Mouse (Mus musculus): ENCODE data around the gene Lurap1l. TPM values are rescaled to one million over a fixed set of nuclear protein-coding genes. Genes with fewer than 3 reads are reported as not detected.
"Not testable (repeated sequence)": the region's sequence is repeated elsewhere in the genome, so short reads cannot be mapped to it uniquely, and the experiment has no call there.

Lurap1l gene
- polyA plus RNA-seq, 1 experiment from 2014 or later: 9.0 TPM

- peak overlapping the region; percentile 92 for H3K9ac ChIP-seq (ENCODE audit: low read depth, low read length)
- peak overlapping the region; percentile 96 for H3K27ac ChIP-seq (ENCODE audit: low read length)
- no peaks in the 10 kb centered on the region for H3K9me3 ChIP-seq (replicated peaks; ENCODE audit: control insufficient read depth, low read length, poor library complexity, severe bottlenecking)
- peak overlapping the region; percentile 69 for H3K4me2 ChIP-seq (ENCODE audit: low read length)
- H3K4me3 ChIP-seq (ENCODE audit: low read depth, low read length): peak overlapping the region; percentile 58
- H3K36me3 ChIP-seq (ENCODE audit: control insufficient read depth, insufficient read depth, low read length): no peaks in the 10 kb centered on the region
- peaks cover 5% of the 10 kb centered on the region for H3K4me1 ChIP-seq (ENCODE audit: control insufficient read depth, insufficient read depth, low read length)
- under 1% methylated on average over 23 of the region's 27 CpGs for WGBS
- ATAC-seq: peak; percentile 93
- no peaks in the 10 kb centered on the region for H3K27me3 ChIP-seq (ENCODE audit: control insufficient read depth, insufficient read depth, low read depth, low read length)
These were observed 1.5 kb downstream of the Lurap1l start for GRCm38 (mm10) chr4:80911706-80912540.

- H3K4me1 ChIP-seq (ENCODE audit: control insufficient read depth, insufficient read depth, low read length): peaks cover 5% of the 10 kb centered on the region
These were observed 4.8 kb downstream of the Lurap1l start for GRCm38 (mm10) chr4:80915211-80915610.

GRCm38 (mm10) chr4:80916695-80917094 lies 6.2 kb downstream of the Lurap1l start:
- peaks cover 5% of the 10 kb centered on the region for H3K4me1 ChIP-seq (ENCODE audit: control insufficient read depth, insufficient read depth, low read length)
- no peaks in the 10 kb centered on the region for H3K9me3 ChIP-seq (replicated peaks; ENCODE audit: control insufficient read depth, low read length, poor library complexity, severe bottlenecking)
- WGBS: 78% methylated on average over 3 of the region's 3 CpGs
- H3K4me3 ChIP-seq (ENCODE audit: low read depth, low read length): no peak overlapping the region
- no peak overlapping the region for H3K9ac ChIP-seq (ENCODE audit: low read depth, low read length)
- no peak for ATAC-seq
- H3K36me3 ChIP-seq (ENCODE audit: control insufficient read depth, insufficient read depth, low read length): no peaks in the 10 kb centered on the region
- no peak overlapping the region for H3K27ac ChIP-seq (ENCODE audit: low read length)
- no peaks in the 10 kb centered on the region for H3K27me3 ChIP-seq (ENCODE audit: control insufficient read depth, insufficient read depth, low read depth, low read length)
- H3K4me2 ChIP-seq (ENCODE audit: low read length): no peak overlapping the region

More at GRCm38 (mm10) chr4:80915211-80915610, 4.8 kb downstream of the Lurap1l start:
- no peaks in the 10 kb centered on the region for H3K36me3 ChIP-seq (ENCODE audit: control insufficient read depth, insufficient read depth, low read length)
- H3K9me3 ChIP-seq (replicated peaks; ENCODE audit: control insufficient read depth, low read length, poor library complexity, severe bottlenecking): no peaks in the 10 kb centered on the region
- no peak overlapping the region for H3K4me2 ChIP-seq (ENCODE audit: low read length)
- H3K27me3 ChIP-seq (ENCODE audit: control insufficient read depth, insufficient read depth, low read depth, low read length): no peaks in the 10 kb centered on the region
- H3K27ac ChIP-seq (ENCODE audit: low read length): no peak overlapping the region
- no peak for ATAC-seq
- H3K4me3 ChIP-seq (ENCODE audit: low read depth, low read length): no peak overlapping the region
- H3K9ac ChIP-seq (ENCODE audit: low read depth, low read length): no peak overlapping the region
- 91% methylated on average over 2 of the region's 2 CpGs for WGBS

GRCm38 (mm10) chr4:80917128-80917527 lies 6.7 kb downstream of the Lurap1l start:
- not testable (repeated sequence) for ATAC-seq; H3K27ac ChIP-seq (ENCODE audit: low read length); H3K4me1 ChIP-seq (ENCODE audit: control insufficient read depth, insufficient read depth, low read length); H3K9ac ChIP-seq (ENCODE audit: low read depth, low read length); H3K27me3 ChIP-seq (ENCODE audit: control insufficient read depth, insufficient read depth, low read depth, low read length); H3K36me3 ChIP-seq (ENCODE audit: control insufficient read depth, insufficient read depth, low read length); H3K4me2 ChIP-seq (ENCODE audit: low read length); H3K9me3 ChIP-seq (replicated peaks; ENCODE audit: control insufficient read depth, low read length, poor library complexity, severe bottlenecking); H3K4me3 ChIP-seq (ENCODE audit: low read depth, low read length)
- WGBS: 84% methylated on average over 1 of the region's 1 CpGs

- Histone ChIP-seq H3K27ac (ENCODE audit: low read length) (no peak overlapping the region), H3K27me3 (ENCODE audit: control insufficient read depth, insufficient read depth, low read depth, low read length) (no peaks in the 10 kb centered on the region), H3K9me3 (replicated peaks; ENCODE audit: control insufficient read depth, low read length, poor library complexity, severe bottlenecking) (no peaks in the 10 kb centered on the region), H3K4me3 (ENCODE audit: low read depth, low read length) (no peak overlapping the region), H3K4me2 (ENCODE audit: low read length) (no peak overlapping the region), H3K36me3 (ENCODE audit: control insufficient read depth, insufficient read depth, low read length) (no peaks in the 10 kb centered on the region), H3K9ac (ENCODE audit: low read depth, low read length) (no peak overlapping the region), H3K4me1 (ENCODE audit: control insufficient read depth, insufficient read depth, low read length) (peaks cover 5% of the 10 kb centered on the region)
- no peak for ATAC-seq
- 83% methylated on average over 3 of the region's 3 CpGs for WGBS
These were observed 7.4 kb downstream of the Lurap1l start for GRCm38 (mm10) chr4:80917812-80918211.

- 62% methylated on average over 3 of the region's 3 CpGs for WGBS
- H3K9me3 ChIP-seq (replicated peaks; ENCODE audit: control insufficient read depth, low read length, poor library complexity, severe bottlenecking): no peaks in the 10 kb centered on the region
- H3K27me3 ChIP-seq (ENCODE audit: control insufficient read depth, insufficient read depth, low read depth, low read length): no peaks in the 10 kb centered on the region
- no peak overlapping the region for H3K4me3 ChIP-seq (ENCODE audit: low read depth, low read length)
- no peak overlapping the region for H3K9ac ChIP-seq (ENCODE audit: low read depth, low read length)
- H3K4me2 ChIP-seq (ENCODE audit: low read length): no peak overlapping the region
- H3K36me3 ChIP-seq (ENCODE audit: control insufficient read depth, insufficient read depth, low read length): no peaks in the 10 kb centered on the region
- H3K4me1 ChIP-seq (ENCODE audit: control insufficient read depth, insufficient read depth, low read length): peaks cover 3% of the 10 kb centered on the region
- no peak overlapping the region for H3K27ac ChIP-seq (ENCODE audit: low read length)
- ATAC-seq: no peak
These were observed 8.2 kb downstream of the Lurap1l start for GRCm38 (mm10) chr4:80918526-80919129.

- Histone ChIP-seq H3K9me3 (replicated peaks; ENCODE audit: control insufficient read depth, low read length, poor library complexity, severe bottlenecking) (no peaks in the 10 kb centered on the region), H3K27ac (ENCODE audit: low read length) (no peak overlapping the region), H3K4me1 (ENCODE audit: control insufficient read depth, insufficient read depth, low read length) (no peaks in the 10 kb centered on the region), H3K27me3 (ENCODE audit: control insufficient read depth, insufficient read depth, low read depth, low read length) (no peaks in the 10 kb centered on the region), H3K36me3 (ENCODE audit: control insufficient read depth, insufficient read depth, low read length) (no peaks in the 10 kb centered on the region), H3K4me2 (ENCODE audit: low read length) (no peak overlapping the region), H3K4me3 (ENCODE audit: low read depth, low read length) (no peak overlapping the region), H3K9ac (ENCODE audit: low read depth, low read length) (no peak overlapping the region)
- ATAC-seq: no peak
- WGBS: 74% methylated on average over 1 of the region's 1 CpGs
These were observed 8.9 kb downstream of the Lurap1l start for GRCm38 (mm10) chr4:80919217-80919867.

- WGBS: 86% methylated on average over 4 of the region's 4 CpGs
- ATAC-seq: no peak
- Histone ChIP-seq H3K9ac (ENCODE audit: low read depth, low read length) (no peak overlapping the region), H3K4me2 (ENCODE audit: low read length) (no peak overlapping the region), H3K27me3 (ENCODE audit: control insufficient read depth, insufficient read depth, low read depth, low read length) (no peaks in the 10 kb centered on the region), H3K36me3 (ENCODE audit: control insufficient read depth, insufficient read depth, low read length) (no peaks in the 10 kb centered on the region), H3K9me3 (replicated peaks; ENCODE audit: control insufficient read depth, low read length, poor library complexity, severe bottlenecking) (no peaks in the 10 kb centered on the region), H3K4me1 (ENCODE audit: control insufficient read depth, insufficient read depth, low read length) (0 out of 2 replicates have a peak, but pooled peaks cover 2% of the 10 kb centered on the region), H3K4me3 (ENCODE audit: low read depth, low read length) (no peak overlapping the region), H3K27ac (ENCODE audit: low read length) (no peak overlapping the region)
These were observed 11.4 kb downstream of the Lurap1l start for GRCm38 (mm10) chr4:80921646-80922489.

Data from midbrain, embryonic 16.5 days (tissue).